Mouse (Mus musculus) midbrain, embryonic 14.5 days (tissue): ENCODE results near the gene Sdc1. TPM values are rescaled to one million over a fixed set of nuclear protein-coding genes. Genes with fewer than 3 reads are reported as not detected.

Source experiments
- ATAC-seq: fragments of 200-750 bp; cut with Nextera tagmentation; 2 replicates; pipeline ENCODE4 v1.8.0; 2017; ENCODE audit warnings: moderate number of reproducible peaks, moderate library complexity; ENCODE audit not compliant: low FRiP score, low TSS enrichment
- DNase-seq: peaks from one replicate; pipeline ENCODE4 v3.0.0-alpha.2; 2015
- H3K27ac ChIP-seq: fragments of 300-500 bp; sonication (generic); replicated peaks from 2 replicates; pipeline ENCODE4 v1.5.1; 2014; ENCODE audit warnings: mild to moderate bottlenecking, low read depth, low read length, moderate library complexity
- H3K27me3 ChIP-seq: fragments of 300-500 bp; sonication (generic); 2 replicates; pipeline ENCODE4 v1.6.1; 2014; ENCODE audit warnings: low read length, control low read depth, mixed read lengths; ENCODE audit not compliant: control insufficient read depth, insufficient read depth
- H3K36me3 ChIP-seq: fragments of 300-500 bp; sonication (generic); 2 replicates; pipeline ENCODE4 v1.6.1; 2014; ENCODE audit warnings: low read length, control low read depth; ENCODE audit not compliant: control insufficient read depth, insufficient read depth
- H3K4me1 ChIP-seq: fragments of 300-500 bp; sonication (generic); 2 replicates; pipeline ENCODE4 v1.6.1; 2014; ENCODE audit warnings: mild to moderate bottlenecking, antibody characterized with exemption, low read length, control low read depth; ENCODE audit not compliant: control insufficient read depth, insufficient read depth
- H3K4me2 ChIP-seq: fragments of 300-500 bp; sonication (generic); 2 replicates; pipeline ENCODE4 v1.6.1; 2014; ENCODE audit warnings: mild to moderate bottlenecking, low read length, moderate library complexity
- H3K4me3 ChIP-seq: fragments of 300-500 bp; sonication (generic); replicated peaks from 2 replicates; pipeline ENCODE4 v1.5.1; 2014; ENCODE audit warnings: low read depth, low read length
- H3K9ac ChIP-seq: fragments of 300-500 bp; sonication (generic); replicated peaks from 2 replicates; pipeline ENCODE4 v1.6.1; 2014; ENCODE audit warnings: mild to moderate bottlenecking, low read length, moderate library complexity
- H3K9me3 ChIP-seq: fragments of 300-500 bp; sonication (generic); 2 replicates; pipeline ENCODE4 v1.6.1; 2016; ENCODE audit warnings: low read length, control low read depth, mixed read lengths; ENCODE audit not compliant: control insufficient read depth
- WGBS: fragments of 180-500 bp; shearing (Covaris S2); extraction: QIAGEN DNeasy Blood & Tissue Kit; methylation state at CpG from one replicate; pipeline ENCODE4 v1.1.7; 2014; 5-methylcytosine and 5-hydroxymethylcytosine counted together
- polyA plus RNA-seq: library from polyadenylated mRNA; unstranded; fragments of >200 nt; fragmentation: Nextera tagmentation; extraction: Ambion mirVana; gene quantifications from 2 replicates; pipeline ENCODE4 v1.2.1, GENCODE M21; 2014

Gene Sdc1
- polyA plus RNA-seq, 1 experiment from 2014 or later, result 19.2 TPM

DNA sequence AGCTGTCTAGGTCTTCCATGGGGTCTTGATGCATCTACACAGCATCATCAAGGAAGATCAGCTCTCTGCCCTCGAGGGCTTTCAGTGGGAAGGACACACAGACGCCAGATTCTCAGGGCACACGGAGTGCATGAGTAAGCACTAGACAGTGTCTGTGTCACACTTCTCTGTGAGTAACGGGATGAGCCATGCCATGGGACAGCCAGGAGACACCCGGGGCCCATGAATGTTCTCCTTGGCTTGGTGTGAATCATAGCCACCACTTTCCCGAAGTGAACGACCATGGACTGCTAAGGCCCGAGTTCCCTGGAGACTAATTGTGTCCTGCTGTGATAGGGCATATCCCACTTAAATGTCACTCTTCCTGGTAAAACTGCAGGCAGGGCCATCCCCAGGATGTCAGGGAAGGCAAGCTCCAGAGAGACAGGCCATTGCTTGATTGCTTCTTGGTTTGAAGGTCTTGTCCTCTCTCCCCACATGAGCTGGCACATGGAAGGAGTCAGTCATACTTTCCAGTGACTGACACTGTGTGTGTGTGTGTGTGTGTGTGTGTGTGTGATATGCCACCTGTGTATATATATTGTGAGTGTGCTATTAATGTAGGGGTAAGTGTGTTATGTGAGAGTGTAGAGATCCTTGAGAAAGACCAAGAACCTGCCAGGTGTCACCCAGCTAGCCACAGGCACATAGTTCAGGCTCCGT is 56.0 kb downstream of the Sdc1 start:
- no peak overlapping the region for H3K4me2 ChIP-seq
- H3K4me3 ChIP-seq, result no peak overlapping the region
- DNase-seq, result no peak
- WGBS, result 93% methylated on average over 9 of the region's 9 CpGs
- no peaks in the 10 kb centered on the region for H3K36me3 ChIP-seq
- H3K9ac ChIP-seq, result no peak overlapping the region
- H3K4me1 ChIP-seq, result no peaks in the 10 kb centered on the region
- H3K27me3 ChIP-seq, result no peaks in the 10 kb centered on the region
- no peak overlapping the region for H3K27ac ChIP-seq
- no peaks in the 10 kb centered on the region for H3K9me3 ChIP-seq
- no peak for ATAC-seq

DNA sequence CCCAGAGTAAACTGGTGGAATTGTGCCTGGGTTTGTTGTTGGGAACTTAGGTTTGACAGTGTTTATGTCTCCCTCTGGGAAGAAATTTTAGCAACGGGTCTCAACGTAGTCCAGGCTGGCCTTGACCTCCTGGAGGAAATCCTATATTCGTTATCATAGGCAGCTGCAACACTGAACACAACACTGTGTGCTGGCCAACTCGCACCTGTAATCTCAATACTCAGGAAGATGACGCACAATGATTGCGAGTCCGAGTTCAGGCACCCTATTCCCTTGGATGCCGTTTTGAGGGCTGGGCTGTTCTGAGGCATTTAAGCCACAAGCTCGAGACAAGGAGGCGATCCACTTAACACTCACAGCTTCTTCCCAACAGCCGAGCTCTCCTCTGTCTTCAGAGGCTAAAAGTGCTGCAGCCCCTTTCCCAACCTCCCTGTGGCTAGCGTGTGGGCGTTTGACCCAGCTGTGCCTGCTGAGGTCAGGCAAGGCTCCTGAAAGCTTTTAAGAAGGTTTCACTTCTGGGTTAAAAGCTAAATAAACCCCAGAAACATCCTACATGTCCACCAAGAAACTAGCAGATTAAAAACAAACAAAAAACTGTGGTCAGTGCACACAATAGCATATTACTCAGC is 58.0 kb downstream of the Sdc1 start:
- no peak for ATAC-seq
- Histone ChIP-seq H3K27ac (no peak overlapping the region), H3K36me3 (no peaks in the 10 kb centered on the region), H3K9me3 (no peaks in the 10 kb centered on the region), H3K4me3 (no peak overlapping the region), H3K4me1 (no peaks in the 10 kb centered on the region), H3K9ac (no peak overlapping the region), H3K27me3 (no peaks in the 10 kb centered on the region), H3K4me2 (no peak overlapping the region)
- whole genome bisulfite sequencing, result 84% methylated on average over 13 of the region's 13 CpGs
- no peak for DNase-seq

DNA sequence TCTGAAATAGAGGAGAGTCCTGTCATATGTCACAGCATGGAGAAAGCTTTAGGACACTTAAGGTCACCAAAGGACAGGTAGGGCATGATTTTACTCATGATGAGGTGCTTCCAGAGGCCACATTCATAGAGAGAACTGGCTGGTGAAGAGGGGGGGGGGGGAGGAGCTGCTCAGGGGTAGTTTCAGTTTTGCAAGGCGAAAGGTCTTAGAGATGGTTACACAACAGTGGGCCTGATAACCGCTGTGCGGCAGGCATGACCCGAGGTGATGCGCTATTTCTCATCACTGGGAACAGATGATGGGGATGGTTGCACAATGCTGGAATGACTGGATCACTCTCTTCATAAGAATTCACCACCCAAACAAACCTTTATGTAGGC is 58.5 kb downstream of the Sdc1 start:
- H3K4me2 ChIP-seq, result no peak overlapping the region
- WGBS, result 90% methylated on average over 5 of the region's 5 CpGs
- no peaks in the 10 kb centered on the region for H3K9me3 ChIP-seq
- H3K27me3 ChIP-seq, result no peaks in the 10 kb centered on the region
- no peak overlapping the region for H3K4me3 ChIP-seq
- ATAC-seq (no peak), DNase-seq (no peak)
- H3K27ac ChIP-seq, result no peak overlapping the region
- H3K9ac ChIP-seq, result no peak overlapping the region
- H3K36me3 ChIP-seq, result no peaks in the 10 kb centered on the region
- H3K4me1 ChIP-seq, result no peaks in the 10 kb centered on the region

DNA sequence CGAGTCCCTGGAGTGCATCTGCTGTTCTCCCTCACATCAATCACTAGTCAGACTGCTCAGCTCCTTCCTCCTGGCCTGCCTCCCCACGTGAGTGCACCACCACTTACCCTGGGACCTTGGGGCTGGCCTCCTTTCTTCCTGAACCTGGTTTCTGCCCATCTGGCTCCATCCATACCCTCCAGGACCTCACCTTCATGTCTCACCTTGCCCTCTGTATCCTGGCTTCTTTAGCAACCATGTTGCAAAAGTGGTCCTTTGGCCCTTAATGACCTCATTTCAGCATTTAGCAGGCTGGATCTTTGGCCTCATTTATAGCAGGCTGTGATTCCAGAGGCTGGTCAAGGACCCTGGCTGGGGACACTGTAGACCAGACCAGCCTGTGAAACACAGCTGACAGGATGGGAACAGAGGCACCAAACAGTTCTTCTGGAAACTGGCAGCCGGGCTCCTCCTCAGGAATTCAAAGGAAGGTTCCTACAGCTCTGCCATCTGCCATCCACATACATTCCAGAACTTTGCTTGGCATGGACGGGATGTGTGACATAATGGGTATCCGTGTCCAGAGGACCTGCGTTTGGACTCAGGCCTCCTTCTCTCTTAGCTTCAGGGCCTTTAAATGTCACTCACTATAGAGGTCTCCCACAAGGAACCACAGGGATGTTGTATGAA is 60.0 kb downstream of the Sdc1 start:
- no peaks in the 10 kb centered on the region for H3K36me3 ChIP-seq
- H3K9me3 ChIP-seq, result no peaks in the 10 kb centered on the region
- no peak overlapping the region for H3K4me3 ChIP-seq
- H3K9ac ChIP-seq, result no peak overlapping the region
- DNase-seq, result no peak
- H3K27ac ChIP-seq, result no peak overlapping the region
- H3K4me2 ChIP-seq, result no peak overlapping the region
- H3K27me3 ChIP-seq, result no peaks in the 10 kb centered on the region
- ATAC-seq, result no peak
- no peaks in the 10 kb centered on the region for H3K4me1 ChIP-seq
- 79% methylated on average over 6 of the region's 6 CpGs for WGBS

DNA sequence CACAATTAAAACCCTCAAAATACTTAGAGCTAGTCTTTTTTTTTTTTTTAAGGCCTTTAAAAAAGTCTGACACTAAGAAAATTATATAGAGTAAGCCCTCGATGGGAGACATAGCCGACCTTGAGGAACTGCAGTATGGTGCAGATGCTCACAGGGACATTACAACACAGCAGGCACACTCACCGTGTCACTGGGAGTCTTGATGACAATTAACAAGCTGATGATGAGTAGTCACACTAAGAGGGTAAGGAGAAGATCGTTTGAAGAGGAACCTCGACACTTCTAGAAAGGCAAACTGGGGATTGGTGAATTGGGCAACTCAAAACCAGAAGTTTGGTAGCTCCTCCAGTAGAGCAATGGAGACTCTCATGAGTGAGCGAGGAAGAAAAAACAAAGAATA is 60.6 kb downstream of the Sdc1 start:
- no peak overlapping the region for H3K9ac ChIP-seq
- DNase-seq (no peak), ATAC-seq (no peak)
- H3K4me3 ChIP-seq, result no peak overlapping the region
- H3K27me3 ChIP-seq, result no peaks in the 10 kb centered on the region
- no peak overlapping the region for H3K4me2 ChIP-seq
- H3K9me3 ChIP-seq, result no peaks in the 10 kb centered on the region
- WGBS, result 90% methylated on average over 6 of the region's 6 CpGs
- H3K36me3 ChIP-seq, result no peaks in the 10 kb centered on the region
- H3K27ac ChIP-seq, result no peak overlapping the region
- no peaks in the 10 kb centered on the region for H3K4me1 ChIP-seq

DNA sequence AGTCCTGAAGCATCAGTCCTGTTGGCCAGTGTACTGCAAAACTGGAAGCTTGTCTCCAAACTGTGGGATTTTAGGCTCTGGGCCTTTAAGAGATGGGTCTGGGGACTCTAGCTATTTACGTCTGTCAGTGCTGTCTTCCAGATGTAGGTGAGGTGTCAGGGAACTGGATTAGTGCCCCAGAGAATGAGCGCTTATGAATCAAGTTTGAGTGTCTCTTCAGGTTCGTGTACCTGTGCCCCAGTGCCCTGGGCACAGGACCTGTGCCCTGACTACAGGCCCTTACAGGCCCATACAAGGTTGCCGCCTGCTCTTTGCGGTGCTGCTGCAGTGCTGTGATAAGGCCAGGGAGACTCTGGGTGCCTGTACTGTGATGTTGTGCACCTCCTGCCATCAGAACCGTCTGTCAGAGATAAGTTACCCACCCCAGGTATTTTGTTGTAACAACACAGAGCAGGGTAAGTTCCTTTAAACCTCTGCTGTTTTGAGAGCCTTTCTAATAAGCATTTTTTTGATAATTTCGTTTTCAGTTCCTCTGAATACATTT is 69.7 kb downstream of the Sdc1 start:
- H3K27me3 ChIP-seq, result no peaks in the 10 kb centered on the region
- H3K4me3 ChIP-seq, result no peak overlapping the region
- H3K27ac ChIP-seq, result no peak overlapping the region
- no peak for ATAC-seq
- H3K9me3 ChIP-seq, result no peaks in the 10 kb centered on the region
- no peaks in the 10 kb centered on the region for H3K36me3 ChIP-seq
- no peak for DNase-seq
- no peaks in the 10 kb centered on the region for H3K4me1 ChIP-seq
- WGBS, result 76% methylated on average over 7 of the region's 7 CpGs
- H3K9ac ChIP-seq, result no peak overlapping the region
- no peak overlapping the region for H3K4me2 ChIP-seq

DNA sequence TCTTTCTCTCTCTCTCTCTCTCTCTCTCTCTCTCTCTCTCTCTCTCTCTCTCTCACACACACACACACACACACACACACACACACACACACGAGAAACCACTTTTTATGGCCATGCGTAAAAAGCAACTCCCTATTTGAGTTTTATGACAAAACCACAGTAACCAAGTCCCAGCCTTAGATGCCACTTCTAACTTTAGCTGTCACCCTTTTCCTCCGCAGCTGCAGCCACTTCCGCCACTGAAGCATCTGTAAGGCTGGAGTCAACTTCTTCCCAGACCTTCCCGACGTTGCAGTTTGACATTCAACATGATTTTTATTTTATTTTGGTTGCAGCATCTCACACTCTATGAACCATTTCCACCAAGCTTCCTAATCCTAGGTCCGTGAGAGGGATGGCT is 71.6 kb downstream of the Sdc1 start:
- no peak for ATAC-seq
- Histone ChIP-seq H3K4me1 (no peaks in the 10 kb centered on the region), H3K4me3 (no peak overlapping the region), H3K27ac (no peak overlapping the region), H3K9ac (no peak overlapping the region), H3K4me2 (no peak overlapping the region), H3K36me3 (no peaks in the 10 kb centered on the region), H3K27me3 (no peaks in the 10 kb centered on the region), H3K9me3 (no peaks in the 10 kb centered on the region)
- 88% methylated on average over 7 of the region's 7 CpGs for WGBS
- DNase-seq, result no peak
